Mouse (Mus musculus) liver, adult 2 months (tissue): Measurements from ENCODE around the gene Afm. TPM values are rescaled to one million over a fixed set of nuclear protein-coding genes. Genes with fewer than 3 reads are reported as not detected.

Experiments
- DNase-seq: peaks from one replicate; pipeline ENCODE4 v3.0.0-alpha.2; 2011; ENCODE audit warnings: low read depth, low spot score; ENCODE audit errors: extremely low read depth
- H3K27ac ChIP-seq: fragments of 200-500 bp; replicated peaks from 2 replicates; pipeline ENCODE4 v1.5.1; 2012; ENCODE audit warnings: low read depth, mild to moderate bottlenecking, control low read depth, inconsistent platforms, low read length; ENCODE audit not compliant: insufficient read depth
- H3K27me3 ChIP-seq: fragments of 200-500 bp; 2 replicates; pipeline ENCODE4 v1.6.1; 2012; ENCODE audit warnings: mild to moderate bottlenecking, moderate library complexity, low read length, inconsistent platforms; ENCODE audit not compliant: control insufficient read depth, insufficient read depth
- H3K36me3 ChIP-seq: fragments of 200-500 bp; 2 replicates; pipeline ENCODE4 v1.6.1; 2012; ENCODE audit warnings: low read length, inconsistent platforms; ENCODE audit not compliant: control insufficient read depth, insufficient read depth
- H3K4me1 ChIP-seq: fragments of 200-500 bp; 2 replicates; pipeline ENCODE4 v1.6.1; 2011; ENCODE audit warnings: low read length; ENCODE audit not compliant: control insufficient read depth, insufficient read depth
- H3K4me3 ChIP-seq: fragments of 200-500 bp; 2 replicates; pipeline ENCODE4 v1.5.1; 2011; ENCODE audit warnings: low read depth, mild to moderate bottlenecking, control low read depth, low read length, moderate library complexity; ENCODE audit not compliant: insufficient read depth
- H3K79me2 ChIP-seq: fragments of 200-500 bp; 2 replicates; pipeline ENCODE4 v1.6.1; 2012; ENCODE audit warnings: inconsistent platforms, mild to moderate bottlenecking, low read length, moderate library complexity; ENCODE audit not compliant: control insufficient read depth, insufficient read depth
- H3K9ac ChIP-seq: fragments of 200-500 bp; 2 replicates; pipeline ENCODE4 v1.6.1; 2012; ENCODE audit warnings: low read depth, mild to moderate bottlenecking, control low read depth, inconsistent platforms, low read length
- CTCF ChIP-seq: fragments of 200-500 bp; IDR thresholded peaks from 2 replicates; pipeline ENCODE4 v1.5.1; 2011; ENCODE audit warnings: low read depth, low read length, control low read depth
- POLR2A ChIP-seq: fragments of 200-500 bp; IDR thresholded peaks from 2 replicates; pipeline ENCODE4 v1.6.1; 2011; ENCODE audit warnings: low read length, control low read depth; ENCODE audit not compliant: insufficient read depth; ENCODE audit errors: extremely low read depth
- whole genome bisulfite sequencing: fragments of 180-500 bp; shearing (Covaris S2); methylation state at CpG from one replicate; pipeline ENCODE4 v1.1.7; 2018; 5-methylcytosine and 5-hydroxymethylcytosine counted together
- polyA plus RNA-seq: library from polyadenylated mRNA; depleted of rRNA; stranded (reverse); fragments of >200 nt; gene quantifications from 2 replicates; pipeline ENCODE4 v1.2.3, GENCODE M21; 2012
- total RNA-seq: library from RNA; depleted of rRNA; stranded (reverse); fragments of >200 nt; gene quantifications from 2 replicates; pipeline ENCODE4 v1.2.3, GENCODE M21; 2014

Afm gene
- total and polyA plus RNA-seq, 2 experiments = 108 to 234 TPM

DNA sequence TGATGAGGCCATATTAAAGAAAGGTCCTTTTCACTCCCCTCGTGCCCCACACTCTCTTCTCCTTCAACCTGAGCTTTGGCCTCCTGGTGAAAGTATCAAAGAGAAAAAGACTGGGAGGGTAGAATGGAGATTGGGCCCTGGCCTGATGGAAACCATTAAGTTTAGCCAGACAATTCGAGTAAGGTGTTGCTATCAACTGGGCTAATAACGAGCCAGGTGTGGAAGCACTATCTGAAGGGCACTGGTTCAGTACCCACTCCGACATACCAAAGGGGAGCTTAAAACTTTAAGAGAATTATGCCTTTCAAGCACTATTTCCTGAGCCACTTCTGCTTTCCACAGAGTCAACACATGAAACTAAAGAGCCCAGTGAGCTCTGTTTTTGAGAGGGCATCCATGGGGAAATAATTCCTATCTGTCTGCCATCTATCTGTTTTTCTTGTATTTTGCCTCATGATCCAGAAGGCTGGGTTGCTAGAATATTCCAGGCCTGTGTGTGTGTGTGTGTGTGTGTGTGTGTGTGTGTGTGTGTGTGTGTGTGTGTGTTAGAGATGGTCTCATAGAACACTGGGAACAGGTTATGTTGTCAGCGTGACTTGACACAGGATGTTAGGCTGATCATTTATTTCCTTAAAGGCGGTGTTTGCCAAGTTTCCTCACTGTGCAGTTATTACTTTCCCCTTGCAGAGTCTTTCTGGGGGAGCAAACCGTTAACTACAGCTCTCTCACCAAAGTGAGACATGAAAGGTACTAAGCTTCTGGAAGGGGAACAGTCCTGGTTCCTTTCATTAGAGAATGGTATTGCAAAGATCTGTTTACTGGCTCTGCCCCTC is 41.2 kb upstream of the Afm start:
- Histone ChIP-seq H3K4me3 (no peak overlapping the region), H3K9ac (no peak overlapping the region), H3K36me3 (peaks cover 23% of the 10 kb centered on the region), H3K79me2 (no peaks in the 10 kb centered on the region), H3K27ac (peak overlapping the region; percentile 40), H3K27me3 (no peaks in the 10 kb centered on the region), H3K4me1 (no peaks in the 10 kb centered on the region)
- DNase-seq = peak; percentile 96
- no peak for TF ChIP-seq POLR2A
- no peak for TF ChIP-seq CTCF
- 15% methylated on average over 7 of the region's 7 CpGs for WGBS

DNA sequence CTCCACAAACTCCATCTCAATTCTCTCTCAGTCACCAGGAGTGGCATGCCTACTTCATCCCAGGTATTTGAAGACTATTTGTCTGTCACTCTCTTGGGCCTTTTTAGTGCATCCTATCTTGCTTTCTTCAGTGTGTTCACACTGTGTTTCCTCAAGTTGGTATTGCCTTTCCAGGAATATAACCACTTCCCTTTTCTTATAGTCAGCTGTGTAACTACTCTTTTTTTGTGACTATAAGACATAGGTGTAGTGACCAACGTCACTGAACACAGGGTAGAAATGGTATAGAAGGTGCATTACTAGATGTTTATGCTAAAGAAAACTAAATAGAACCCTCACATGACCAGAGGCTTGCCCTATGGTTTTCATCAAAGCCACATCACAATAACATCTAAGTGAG is 39.8 kb upstream of the Afm start:
- Histone ChIP-seq H3K4me1 (peaks cover 1% of the 10 kb centered on the region; the same call in 1 of the 2 replicates), H3K27ac (no peak overlapping the region), H3K4me3 (no peak overlapping the region), H3K79me2 (no peaks in the 10 kb centered on the region), H3K27me3 (no peaks in the 10 kb centered on the region), H3K36me3 (peaks cover 21% of the 10 kb centered on the region), H3K9ac (no peak overlapping the region)
- peak; percentile 35 for DNase-seq
- TF ChIP-seq CTCF = no peak
- no peak for TF ChIP-seq POLR2A
- 78% methylated on average over 1 of the region's 1 CpGs for WGBS

DNA sequence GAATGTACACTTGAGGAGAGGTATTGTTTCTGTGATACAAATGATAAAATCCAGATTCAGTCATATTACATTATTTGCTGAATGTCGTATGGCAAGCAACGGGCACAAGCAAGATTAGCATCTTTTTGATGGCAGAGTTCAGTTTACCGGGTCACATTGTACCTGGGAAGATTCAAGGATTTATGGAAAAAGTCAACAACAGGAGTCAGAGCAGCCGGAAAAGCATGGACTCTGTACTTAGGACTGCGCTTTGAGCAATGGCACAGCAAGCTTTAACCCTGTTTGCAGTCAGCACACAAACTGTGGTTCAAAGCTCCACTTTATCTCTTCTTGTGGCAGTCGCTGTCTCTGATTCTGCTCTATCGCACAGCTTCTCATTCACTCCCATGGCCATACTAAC is 33.1 kb upstream of the Afm start:
- Histone ChIP-seq H3K9ac (0 out of 2 replicates have a peak overlapping the region, but pooled peaks have one; percentile 36), H3K27me3 (no peaks in the 10 kb centered on the region), H3K4me3 (no peak overlapping the region), H3K27ac (peak overlapping the region; percentile 77), H3K36me3 (no peaks in the 10 kb centered on the region), H3K4me1 (peaks cover 13% of the 10 kb centered on the region), H3K79me2 (no peaks in the 10 kb centered on the region)
- WGBS = 24% methylated on average over 7 of the region's 7 CpGs
- peak; percentile 97 for DNase-seq
- TF ChIP-seq CTCF (no peak), POLR2A (no peak)

DNA sequence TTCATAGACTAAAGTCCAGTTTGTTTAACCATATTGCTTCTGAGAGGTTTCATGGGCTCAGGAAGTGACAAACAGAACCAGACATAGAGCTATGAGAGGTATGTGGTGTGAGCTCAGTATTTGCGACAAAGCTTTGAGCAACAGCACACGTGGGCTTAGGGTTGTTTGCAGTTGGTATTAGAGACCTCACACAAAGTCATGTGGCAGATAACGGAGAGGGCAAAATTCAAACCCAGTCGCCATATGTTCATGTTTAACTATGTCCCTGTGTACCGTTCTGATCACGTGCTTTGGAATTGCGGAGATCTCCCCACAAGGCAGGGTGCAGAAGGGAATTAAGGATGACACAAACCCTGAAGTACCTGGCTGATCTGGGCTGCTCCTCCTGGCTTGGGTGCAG is 30.4 kb upstream of the Afm start:
- 28% methylated on average over 7 of the region's 7 CpGs for WGBS
- TF ChIP-seq POLR2A (no peak), CTCF (no peak)
- Histone ChIP-seq H3K9ac (no peak overlapping the region), H3K27me3 (no peaks in the 10 kb centered on the region), H3K4me3 (no peak overlapping the region), H3K4me1 (peaks cover 15% of the 10 kb centered on the region), H3K79me2 (no peaks in the 10 kb centered on the region), H3K27ac (no peak overlapping the region), H3K36me3 (no peaks in the 10 kb centered on the region)
- DNase-seq = no peak

GRCm38 (mm10) chr5:90490518-90490917 is 28.2 kb upstream of the Afm start, which contains the start of gene Afp:
Afp (plus strand) TSS chr5:90490737.
- Histone ChIP-seq H3K4me1 (peaks cover 9% of the 10 kb centered on the region), H3K27me3 (no peaks in the 10 kb centered on the region), H3K9ac (no peak within 1 kb of the TSS), H3K79me2 (no peaks in the 10 kb centered on the region), H3K36me3 (no peaks in the 10 kb centered on the region), H3K4me3 (0 out of 2 replicates have a peak within 1 kb of the TSS, but pooled peaks have one; percentile 1), H3K27ac (no peak within 1 kb of the TSS)
- DNase-seq = no peak
- 73% methylated on average over 7 of the region's 7 CpGs for WGBS
- TF ChIP-seq CTCF (no peak), POLR2A (no peak)

GRCm38 (mm10) chr5:90492440-90492839 is 26.3 kb upstream of the Afm start:
- Histone ChIP-seq H3K27me3 (no peaks in the 10 kb centered on the region), H3K27ac (no peak overlapping the region), H3K4me1 (peaks cover 5% of the 10 kb centered on the region; the same call in 1 of the 2 replicates), H3K4me3 (no peak overlapping the region; the same call in 1 of the 2 replicates), H3K36me3 (no peaks in the 10 kb centered on the region), H3K9ac (peak overlapping the region; percentile 12; the same call in 1 of the 2 replicates), H3K79me2 (no peaks in the 10 kb centered on the region)
- no peak for TF ChIP-seq POLR2A
- no peak for TF ChIP-seq CTCF
- peak; percentile 33 for DNase-seq
- 26% methylated on average over 9 of the region's 9 CpGs for WGBS
